Mouse (Mus musculus) adrenal gland, postnatal 36 days (tissue): ENCODE data around the gene Tmem51. TPM values are rescaled to one million over a fixed set of nuclear protein-coding genes. Genes with fewer than 3 reads are reported as not detected.
A peak's percentile ranks its signal among the peaks of the same experiment; 100 is the strongest.

Source experiments
- DNase-seq, 2 experiments: peaks; one replicate each; pipeline ENCODE4 v3.0.0; 2021; ENCODE audit warnings: mixed read lengths in 1 of 2
- total RNA-seq, 2 experiments: library from RNA; stranded (reverse); gene quantifications; 2 replicates each; pipeline ENCODE4 v1.2.3; 2021

Tmem51 gene
- total RNA-seq, 2 experiments from 2014 or later: 4.9 to 5.0 TPM

GRCm38 (mm10) chr4:142081631-142082283 is 2.3 kb downstream of the Tmem51 start:
- DNase-seq: peak; percentile 54 to 70

GRCm38 (mm10) chr4:142080901-142081630 is 3.0 kb downstream of the Tmem51 start:
- peak in 1 of 2 experiments; percentile 32 for DNase-seq

- no peak for DNase-seq
Measured at GRCm38 (mm10) chr4:142080487-142080767, 3.7 kb downstream of the Tmem51 start.

- DNase-seq: no peak
Measured at GRCm38 (mm10) chr4:142079629-142080486, 4.2 kb downstream of the Tmem51 start.

GRCm38 (mm10) chr4:142077572-142078271 is 6.4 kb downstream of the Tmem51 start:
- peak; percentile 56 to 67 for DNase-seq

GRCm38 (mm10) chr4:142076883-142077282 is 7.2 kb downstream of the Tmem51 start:
- no peak for DNase-seq

- DNase-seq: no peak
Measured at GRCm38 (mm10) chr4:142075931-142076330, 8.2 kb downstream of the Tmem51 start.

GRCm38 (mm10) chr4:142074060-142074732 is 9.9 kb downstream of the Tmem51 start:
- no peak for DNase-seq

- DNase-seq: no peak
Measured at GRCm38 (mm10) chr4:142071243-142071991, 12.7 kb downstream of the Tmem51 start.

- DNase-seq: peak in 1 of 2 experiments; percentile 22
Measured at GRCm38 (mm10) chr4:142070840-142071239, 13.3 kb downstream of the Tmem51 start.

GRCm38 (mm10) chr4:142068899-142069812 is 14.9 kb downstream of the Tmem51 start:
- no peak for DNase-seq

GRCm38 (mm10) chr4:142066576-142066975 is 17.5 kb downstream of the Tmem51 start:
- no peak for DNase-seq

- no peak for DNase-seq
Measured at GRCm38 (mm10) chr4:142065835-142066234, 18.3 kb downstream of the Tmem51 start.

- peak in 1 of 2 experiments; percentile 42 for DNase-seq
Measured at GRCm38 (mm10) chr4:142065270-142065669, 18.8 kb downstream of the Tmem51 start.

- no peak for DNase-seq
Measured at GRCm38 (mm10) chr4:142064582-142065228, 19.4 kb downstream of the Tmem51 start.

GRCm38 (mm10) chr4:142063057-142063534 is 21.0 kb downstream of the Tmem51 start:
- no peak for DNase-seq

GRCm38 (mm10) chr4:142061485-142062240 is 22.4 kb downstream of the Tmem51 start:
- no peak for DNase-seq
